Mouse (Mus musculus) brown adipose tissue, adult 24 weeks (tissue): ENCODE data around the gene Ncor1. TPM values are rescaled to one million over a fixed set of nuclear protein-coding genes. Genes with fewer than 3 reads are reported as not detected.
A peak's percentile ranks its signal among the peaks of the same experiment; 100 is the strongest.

Experiments
- H3K27ac ChIP-seq: fragments of 200-500 bp; replicated peaks from 2 replicates; pipeline ENCODE4 v1.5.1; 2012; ENCODE audit warnings: low read depth, mild to moderate bottlenecking, low read length
- H3K4me1 ChIP-seq: fragments of 200-500 bp; 2 replicates; pipeline ENCODE4 v1.6.1; 2012; ENCODE audit warnings: low read length, mixed read lengths; ENCODE audit not compliant: control insufficient read depth, insufficient read depth, insufficient read length
- H3K4me3 ChIP-seq: fragments of 200-500 bp; 2 replicates; pipeline ENCODE4 v1.5.1; 2012; ENCODE audit warnings: low read depth, mild to moderate bottlenecking, low read length, moderate library complexity; ENCODE audit not compliant: insufficient read depth
- polyA plus RNA-seq: library from polyadenylated mRNA; stranded (reverse); fragments of >200 nt; gene quantifications from 2 replicates; pipeline ENCODE4 v1.2.4, GENCODE M21; 2012; ENCODE audit not compliant: missing spikeins, insufficient read depth, insufficient read length

The Ncor1 gene
- polyA plus RNA-seq, 1 experiment = 119 TPM

- peak within 1 kb of the TSS; percentile 96 for H3K4me3 ChIP-seq
- no peaks in the 10 kb centered on the region for H3K4me1 ChIP-seq
- H3K27ac ChIP-seq = peak within 1 kb of the TSS; percentile 82
Observed at GRCm38 (mm10) chr11:62280675-62281600, 177.4 kb downstream of the Ncor1 start, which contains the start of the genes Zswim7 and Ttc19. Zswim7 (minus strand) TSS chr11:62281375. Ttc19 (plus strand) TSS chr11:62281473.

DNA sequence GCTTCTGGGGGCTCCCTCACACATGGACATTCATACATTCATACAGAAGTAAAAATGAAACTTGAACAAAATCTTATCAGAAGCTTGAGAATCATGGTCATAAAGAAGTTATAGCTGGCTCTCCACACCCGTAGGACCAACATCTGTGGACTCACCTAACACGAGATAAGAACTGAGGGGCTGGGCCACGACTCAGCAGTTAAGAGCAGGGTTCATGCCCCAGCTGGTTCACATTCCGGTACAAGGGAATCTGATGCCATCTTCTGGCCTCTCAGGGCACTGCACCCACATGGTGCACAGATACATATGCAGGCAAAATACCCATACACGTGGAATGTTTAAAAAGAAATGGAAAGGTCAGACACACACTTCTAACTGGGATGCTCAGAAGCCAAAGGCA is 180.3 kb downstream of the Ncor1 start:
- H3K4me1 ChIP-seq = no peaks in the 10 kb centered on the region
- H3K27ac ChIP-seq = no peak overlapping the region
- H3K4me3 ChIP-seq = no peak overlapping the region

- H3K27ac ChIP-seq = no peak overlapping the region
- no peak overlapping the region for H3K4me3 ChIP-seq
- no peaks in the 10 kb centered on the region for H3K4me1 ChIP-seq
Observed at GRCm38 (mm10) chr11:62277086-62277485, 181.3 kb downstream of the Ncor1 start.

DNA sequence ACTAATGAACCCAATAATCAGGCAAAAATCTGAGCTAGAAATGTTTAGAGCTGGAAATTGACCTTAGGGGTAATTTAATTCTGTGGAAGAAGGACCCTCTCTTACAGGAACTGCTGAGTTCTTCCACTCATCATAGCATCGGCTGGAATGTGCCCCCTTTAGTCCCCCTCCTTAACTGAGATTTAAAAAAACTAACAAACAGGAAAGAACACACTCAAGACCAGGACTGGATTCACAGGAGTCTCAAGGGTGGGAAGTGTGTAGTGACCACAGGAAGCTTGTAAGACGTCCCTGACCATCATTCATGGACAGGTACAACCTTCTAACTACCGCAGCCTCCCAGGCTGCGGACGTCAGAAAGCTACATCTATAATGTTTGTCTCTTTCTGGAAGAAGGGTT is 187.5 kb downstream of the Ncor1 start:
- H3K4me1 ChIP-seq = no peaks in the 10 kb centered on the region
- H3K4me3 ChIP-seq = no peak overlapping the region
- H3K27ac ChIP-seq = no peak overlapping the region

- Histone ChIP-seq H3K27ac (no peak overlapping the region), H3K4me3 (no peak overlapping the region), H3K4me1 (no peaks in the 10 kb centered on the region)
Observed at GRCm38 (mm10) chr11:62269097-62269496, 189.2 kb downstream of the Ncor1 start.

- Histone ChIP-seq H3K4me1 (no peaks in the 10 kb centered on the region), H3K4me3 (no peak overlapping the region), H3K27ac (no peak overlapping the region)
Observed at GRCm38 (mm10) chr11:62268381-62268780, 190.0 kb downstream of the Ncor1 start.

- Histone ChIP-seq H3K4me3 (no peak overlapping the region), H3K27ac (no peak overlapping the region), H3K4me1 (no peaks in the 10 kb centered on the region)
Observed at GRCm38 (mm10) chr11:62266466-62267214, 191.7 kb downstream of the Ncor1 start.

Other genes with a start within 250 kb of the Ncor1 start
- 0.63 TPM in 1 of 2 replicates, not detected in the other for gene Adora2b, start 209.6 kb downstream of the Ncor1 start, polyA plus RNA-seq
- 37.5 TPM in 2 replicates for gene Zswim7, start 177.2 kb downstream of the Ncor1 start, polyA plus RNA-seq
- gene Ttc19, start 177.1 kb downstream of the Ncor1 start, polyA plus RNA-seq = 35.1 and 37.8 TPM in 2 replicates
- gene Pigl, start 81 bp downstream of the Ncor1 start, polyA plus RNA-seq = 4.2 and 4.7 TPM in 2 replicates
- 41.7 and 45.2 TPM in 2 replicates for gene Cenpv, start 80.7 kb upstream of the Ncor1 start, polyA plus RNA-seq
- 359 and 432 TPM in 2 replicates for gene Ubb, start 92.6 kb upstream of the Ncor1 start, polyA plus RNA-seq
- gene Trpv2, start 115.9 kb upstream of the Ncor1 start, polyA plus RNA-seq = 1.0 and 2.5 TPM in 2 replicates
- gene Lrrc75a, start 190.0 kb upstream of the Ncor1 start, polyA plus RNA-seq = 1.2 TPM in 1 of 2 replicates, not detected in the other
- gene Mmgt2, start 190.1 kb upstream of the Ncor1 start, polyA plus RNA-seq = 2.3 and 3.6 TPM in 2 replicates